Mouse (Mus musculus): ENCODE results near the gene 9530068E07Rik.
"Not testable (repeated sequence)": the region's sequence is repeated elsewhere in the genome, so short reads cannot be mapped to it uniquely, and the experiment has no call there.

9530068E07Rik gene

GRCm38 (mm10) chr11:52373841-52374240 lies 22.4 kb upstream of the 9530068E07Rik start:
- no peak for DNase-seq (ENCODE audit: low spot score in 2 of 2)

- DNase-seq (ENCODE audit: low spot score in 2 of 2): no peak
These were observed 21.9 kb upstream of the 9530068E07Rik start for GRCm38 (mm10) chr11:52374340-52374739.

- no peak for DNase-seq (ENCODE audit: low spot score in 2 of 2)
These were observed 18.6 kb upstream of the 9530068E07Rik start for GRCm38 (mm10) chr11:52377579-52377978.

- no peak for DNase-seq (ENCODE audit: low spot score in 2 of 2)
These were observed 17.0 kb upstream of the 9530068E07Rik start for GRCm38 (mm10) chr11:52379241-52379640.

GRCm38 (mm10) chr11:52383741-52384140 lies 12.5 kb upstream of the 9530068E07Rik start:
- no peak for DNase-seq (ENCODE audit: low spot score in 2 of 2)

- no peak for DNase-seq (ENCODE audit: low spot score in 2 of 2)
These were observed 11.6 kb upstream of the 9530068E07Rik start for GRCm38 (mm10) chr11:52384667-52385066.

- no peak for DNase-seq (ENCODE audit: low spot score in 2 of 2)
These were observed 9.3 kb upstream of the 9530068E07Rik start for GRCm38 (mm10) chr11:52386892-52387291.

- DNase-seq (ENCODE audit: low spot score in 2 of 2): no peak
These were observed 8.1 kb upstream of the 9530068E07Rik start for GRCm38 (mm10) chr11:52388150-52388549.

- not testable (repeated sequence) for DNase-seq (ENCODE audit: low spot score in 2 of 2)
These were observed 7.2 kb upstream of the 9530068E07Rik start for GRCm38 (mm10) chr11:52388979-52389378.

- no peak for DNase-seq (ENCODE audit: low spot score in 2 of 2)
These were observed 6.3 kb upstream of the 9530068E07Rik start for GRCm38 (mm10) chr11:52389933-52390332.

- no peak for DNase-seq (ENCODE audit: low spot score in 2 of 2)
These were observed 1.7 kb upstream of the 9530068E07Rik start for GRCm38 (mm10) chr11:52394494-52394893.

- DNase-seq (ENCODE audit: low spot score in 2 of 2): no peak
These were observed 885 bp upstream of the 9530068E07Rik start for GRCm38 (mm10) chr11:52395343-52395742.

GRCm38 (mm10) chr11:52396597-52397188 lies 465 bp downstream of the 9530068E07Rik start:
- peak in 1 of 2 experiments; percentile 42 for DNase-seq (ENCODE audit: low spot score in 2 of 2)

GRCm38 (mm10) chr11:52397385-52397987 lies 1.3 kb downstream of the 9530068E07Rik start:
- DNase-seq (ENCODE audit: low spot score in 2 of 2): no peak

- DNase-seq (ENCODE audit: low spot score in 2 of 2): no peak
These were observed 5.2 kb downstream of the 9530068E07Rik start for GRCm38 (mm10) chr11:52401476-52401875.

- DNase-seq (ENCODE audit: low spot score in 2 of 2): no peak
These were observed 6.3 kb downstream of the 9530068E07Rik start for GRCm38 (mm10) chr11:52402566-52402965.

- DNase-seq (ENCODE audit: low spot score in 2 of 2): no peak
These were observed 8.0 kb downstream of the 9530068E07Rik start for GRCm38 (mm10) chr11:52404209-52404608.

- no peak for DNase-seq (ENCODE audit: low spot score in 2 of 2)
These were observed 9.0 kb downstream of the 9530068E07Rik start for GRCm38 (mm10) chr11:52405196-52405688.

- DNase-seq (ENCODE audit: low spot score in 2 of 2): no peak
These were observed 13.1 kb downstream of the 9530068E07Rik start for GRCm38 (mm10) chr11:52409316-52409715.

- no peak for DNase-seq (ENCODE audit: low spot score in 2 of 2)
These were observed 22.1 kb downstream of the 9530068E07Rik start for GRCm38 (mm10) chr11:52418358-52418757.

GRCm38 (mm10) chr11:52419246-52419645 lies 23.0 kb downstream of the 9530068E07Rik start:
- DNase-seq (ENCODE audit: low spot score in 2 of 2): no peak

GRCm38 (mm10) chr11:52419861-52420260 lies 23.6 kb downstream of the 9530068E07Rik start:
- DNase-seq (ENCODE audit: low spot score in 2 of 2): no peak

GRCm38 (mm10) chr11:52420296-52421052 lies 24.2 kb downstream of the 9530068E07Rik start:
- DNase-seq (ENCODE audit: low spot score in 2 of 2): no peak
